Mouse (Mus musculus): ENCODE measurements around the gene Arap1.

Gene Arap1

DNA sequence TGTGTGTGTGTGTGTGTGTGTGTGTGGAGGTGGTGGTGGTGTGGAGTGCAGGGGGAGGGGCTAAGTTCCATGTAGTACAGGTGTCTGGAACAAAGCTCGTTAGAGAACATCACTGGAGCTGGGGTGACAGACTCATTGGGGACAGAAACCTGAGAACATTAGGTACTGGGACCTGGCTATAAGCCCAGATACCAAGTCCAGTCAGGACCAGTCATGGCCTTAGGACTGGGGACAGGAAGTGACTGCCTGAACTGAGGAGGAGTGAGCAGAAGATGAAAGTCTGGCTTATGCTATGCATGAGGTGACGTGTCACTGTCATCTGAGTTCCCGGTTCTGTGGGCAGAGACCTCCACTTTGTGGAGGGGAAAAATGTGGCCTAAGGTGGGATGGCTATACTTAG is 12.5 kb downstream of the Arap1 start:
- in situ Hi-C loops (cut with MboI, MseI): no loop called here

GRCm38 (mm10) chr7:101361021-101361420 is 13.2 kb downstream of the Arap1 start:
- in situ Hi-C loops (cut with MboI, MseI): no loop called here

GRCm38 (mm10) chr7:101361767-101362166 is 13.9 kb downstream of the Arap1 start:
- in situ Hi-C loops (cut with MboI, MseI): no loop called here

DNA sequence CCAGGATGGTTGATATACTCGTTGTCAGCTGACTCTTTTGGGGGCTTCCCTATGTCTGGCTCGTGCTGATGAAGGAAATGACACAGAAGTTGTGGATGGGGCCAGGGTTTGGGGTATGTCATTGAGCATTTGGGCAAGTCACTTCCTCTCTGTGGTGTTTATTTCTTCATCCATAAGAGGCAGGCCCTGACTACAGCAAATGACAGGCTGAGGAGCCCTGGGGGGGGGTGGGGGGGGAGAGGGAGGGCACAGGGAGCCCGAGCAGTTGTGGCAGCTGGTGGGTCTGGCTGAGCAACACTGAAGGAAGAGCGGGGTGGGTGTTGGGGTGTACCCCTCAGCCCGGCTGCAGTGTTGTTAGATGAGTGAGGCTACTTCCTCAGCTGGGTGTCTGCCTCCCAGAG is 14.9 kb downstream of the Arap1 start:
- in situ Hi-C loops (cut with MboI, MseI): no loop called here

- in situ Hi-C loops (cut with MboI, MseI): no loop called here
These were observed 16.0 kb downstream of the Arap1 start for GRCm38 (mm10) chr7:101363914-101364313.

GRCm38 (mm10) chr7:101367901-101368852 is 20.3 kb downstream of the Arap1 start:
- in situ Hi-C loops (cut with MboI, MseI): no loop called here

DNA sequence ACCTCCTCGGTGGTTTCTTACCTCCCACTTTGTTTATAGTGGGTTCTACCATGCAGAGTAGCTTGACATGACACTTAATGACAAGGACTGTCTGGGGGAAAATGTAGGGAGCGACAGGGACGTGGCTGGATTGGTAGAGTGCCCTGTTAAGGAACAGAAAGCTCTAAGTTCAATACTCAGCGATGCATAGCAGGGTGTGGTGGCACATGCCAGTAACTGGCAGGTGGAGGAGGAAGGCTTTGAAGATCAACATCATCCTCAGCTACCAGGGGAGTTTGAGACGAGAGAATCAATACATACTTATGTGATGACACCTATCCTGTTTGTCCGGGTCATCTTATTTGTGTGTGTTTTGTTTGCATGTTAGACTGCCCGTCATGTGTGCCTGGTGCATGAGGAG is 21.8 kb downstream of the Arap1 start:
- in situ Hi-C loops (cut with MboI, MseI): loop anchor here (10.0 kb wide), 1 partner anchor 55 kb away; the partner anchor contains the start of gene Stard10

DNA sequence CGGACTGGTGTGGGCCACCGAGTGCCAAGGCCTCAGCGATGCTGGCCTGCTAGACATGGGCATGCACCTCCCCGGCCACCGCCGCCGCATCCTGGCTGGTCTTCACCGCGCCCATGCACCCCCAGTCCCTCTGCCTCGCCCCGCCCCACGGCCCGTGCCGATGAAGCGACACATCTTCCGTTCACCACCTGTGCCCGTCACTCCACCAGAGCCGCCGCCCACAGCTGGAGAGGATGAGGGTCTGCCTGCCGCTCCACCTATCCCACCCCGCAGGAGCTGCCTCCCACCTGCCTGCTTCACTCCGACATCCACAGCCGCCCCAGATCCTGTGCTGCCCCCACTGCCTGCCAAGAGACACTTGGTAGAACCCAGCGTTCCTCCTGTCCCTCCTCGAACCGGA is 25.2 kb downstream of the Arap1 start:
- in situ Hi-C loops (cut with MboI, MseI): loop anchor here (10.0 kb wide), 1 partner anchor 58 kb away; the partner anchor contains the start of gene Stard10

DNA sequence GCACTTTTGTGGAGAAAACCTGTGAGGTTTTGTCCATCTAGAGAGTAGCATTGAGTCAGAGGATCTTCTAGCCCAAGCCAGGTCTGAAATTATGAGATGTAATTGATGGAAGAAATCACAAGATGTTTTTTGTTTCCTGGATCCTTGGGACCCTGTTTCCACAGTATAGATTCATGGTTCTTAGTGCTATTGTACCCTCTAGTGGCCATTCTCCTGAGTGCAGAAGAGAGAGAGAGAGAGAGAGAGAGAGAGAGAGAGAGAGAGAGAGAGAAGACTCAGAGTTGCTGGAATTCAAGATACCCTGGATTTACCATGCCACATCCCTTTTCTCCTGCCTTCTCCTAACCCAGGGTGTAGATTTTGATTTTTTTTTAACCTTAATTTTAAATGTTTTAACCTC is 26.3 kb downstream of the Arap1 start:
- in situ Hi-C loops (cut with MboI, MseI): loop anchor here (10.0 kb wide), 1 partner anchor 59 kb away; the partner anchor contains the start of gene Stard10

DNA sequence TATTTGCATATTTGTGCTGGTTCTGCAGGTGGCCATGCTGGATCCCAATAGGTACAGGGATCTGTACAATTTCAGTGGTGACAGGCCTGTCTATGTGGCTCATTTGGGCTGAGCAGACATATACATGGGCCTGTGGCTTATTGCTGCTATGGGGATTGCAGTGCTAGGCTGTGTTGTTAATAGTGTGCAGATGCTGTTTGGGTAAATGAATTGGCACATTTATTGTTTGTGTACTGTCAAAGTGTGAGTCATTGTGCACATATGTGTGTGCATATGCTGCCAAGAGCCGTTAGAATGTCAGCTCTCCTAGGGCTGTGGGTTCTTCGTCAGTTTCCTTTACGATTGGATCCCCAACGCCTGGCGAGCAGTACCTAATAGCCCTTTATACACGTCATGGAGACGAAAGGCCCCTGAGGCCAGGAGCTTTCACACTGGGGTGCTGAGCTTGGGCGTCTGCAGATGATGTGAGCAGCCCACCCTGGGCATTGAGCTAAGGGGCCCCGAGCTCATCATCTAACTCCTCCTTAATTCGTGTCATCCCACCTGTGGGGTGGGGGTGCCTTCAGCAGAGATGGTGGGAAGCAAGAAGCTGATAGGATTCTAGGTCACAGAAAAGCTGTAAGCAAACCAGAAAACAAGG is 29.0 kb downstream of the Arap1 start:
- in situ Hi-C loops (cut with MboI, MseI): loop anchor here (10.0 kb wide), 1 partner anchor 62 kb away; the partner anchor contains the start of gene Stard10

GRCm38 (mm10) chr7:101377741-101378262 is 29.9 kb downstream of the Arap1 start:
- in situ Hi-C loops (cut with MboI, MseI): loop anchor here (10.0 kb wide), 1 partner anchor 63 kb away; the partner anchor contains the start of gene Stard10

DNA sequence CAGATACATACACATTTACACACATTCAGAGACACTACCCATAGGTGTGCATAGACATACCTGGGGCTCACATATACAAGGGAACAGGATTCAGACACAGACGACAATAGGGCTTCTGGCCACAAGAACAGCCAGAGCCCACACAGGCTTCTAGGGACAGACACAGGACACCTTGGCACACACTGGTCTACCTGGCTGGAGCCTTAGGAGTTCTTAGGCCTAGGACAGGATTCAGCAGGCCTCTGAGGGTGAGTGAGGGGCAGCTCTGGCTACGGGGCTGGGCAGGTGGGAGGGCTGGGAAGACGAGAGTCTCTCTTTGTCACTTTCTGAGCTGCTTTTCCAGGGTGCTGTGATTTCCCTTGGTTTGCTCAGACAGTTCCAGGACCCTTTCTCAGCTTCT is 30.4 kb downstream of the Arap1 start:
- in situ Hi-C loops (cut with MboI, MseI): loop anchor here (10.0 kb wide), 1 partner anchor 63 kb away; the partner anchor contains the start of gene Stard10

DNA sequence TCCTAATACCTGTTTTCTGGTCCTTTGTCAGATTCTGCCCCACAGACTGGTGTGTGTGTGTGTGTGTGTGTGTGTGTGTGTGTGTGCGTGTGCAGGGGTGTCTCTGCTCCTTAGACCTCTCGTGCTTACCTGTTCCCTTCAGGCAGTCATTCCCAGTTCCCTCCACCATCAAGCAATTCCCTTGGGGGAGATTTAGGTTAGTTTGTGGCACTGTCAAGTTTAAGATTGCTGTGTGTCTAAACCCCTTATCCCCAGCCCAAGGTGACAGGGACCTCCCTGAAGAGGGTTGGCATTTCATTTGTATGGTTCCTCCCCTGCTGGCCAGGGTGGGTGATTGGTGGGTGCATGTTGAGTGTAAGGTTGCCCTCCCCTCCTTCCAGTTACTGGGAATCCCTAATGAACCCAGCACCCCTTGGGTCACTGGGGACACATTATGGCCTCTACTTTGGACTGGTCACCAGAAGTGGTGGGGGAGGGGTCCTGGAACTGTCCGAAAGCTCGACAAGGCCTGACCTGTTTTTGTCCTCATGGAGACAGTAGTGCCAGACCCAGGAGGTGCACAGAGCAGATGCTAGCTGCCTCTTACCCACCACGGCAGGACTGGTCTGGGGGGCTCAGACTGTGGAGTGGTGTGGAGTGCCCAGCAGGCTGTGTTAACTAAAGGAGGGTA is 31.1 kb downstream of the Arap1 start:
- in situ Hi-C loops (cut with MboI, MseI): loop anchor here (10.0 kb wide), 1 partner anchor 64 kb away; the partner anchor contains the start of gene Stard10

- in situ Hi-C loops (cut with MboI, MseI): loop anchor here (10.0 kb wide), 1 partner anchor 65 kb away; the partner anchor contains the start of gene Stard10
These were observed 31.9 kb downstream of the Arap1 start for GRCm38 (mm10) chr7:101379732-101380131.

DNA sequence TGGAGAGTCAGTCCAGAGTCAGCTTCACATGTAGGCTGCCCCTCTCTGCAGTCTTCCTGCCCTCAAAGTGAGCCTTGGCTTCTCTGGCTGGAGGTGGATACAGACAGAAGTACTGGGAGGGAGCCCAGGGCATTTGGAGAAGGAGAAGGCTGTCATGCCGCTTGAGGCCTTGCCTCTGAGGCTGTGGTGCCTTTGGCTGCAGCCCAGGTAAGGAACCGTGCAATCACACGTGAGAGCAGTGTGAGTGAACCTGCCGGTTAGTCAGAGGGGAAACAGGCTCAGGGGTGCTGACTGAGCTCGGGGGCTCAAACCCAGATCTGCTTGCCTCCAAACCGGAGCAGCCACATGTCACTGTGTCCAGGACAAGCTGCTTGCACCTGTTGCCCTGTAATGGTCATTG is 33.6 kb downstream of the Arap1 start:
- in situ Hi-C loops (cut with MboI, MseI): no loop called here

DNA sequence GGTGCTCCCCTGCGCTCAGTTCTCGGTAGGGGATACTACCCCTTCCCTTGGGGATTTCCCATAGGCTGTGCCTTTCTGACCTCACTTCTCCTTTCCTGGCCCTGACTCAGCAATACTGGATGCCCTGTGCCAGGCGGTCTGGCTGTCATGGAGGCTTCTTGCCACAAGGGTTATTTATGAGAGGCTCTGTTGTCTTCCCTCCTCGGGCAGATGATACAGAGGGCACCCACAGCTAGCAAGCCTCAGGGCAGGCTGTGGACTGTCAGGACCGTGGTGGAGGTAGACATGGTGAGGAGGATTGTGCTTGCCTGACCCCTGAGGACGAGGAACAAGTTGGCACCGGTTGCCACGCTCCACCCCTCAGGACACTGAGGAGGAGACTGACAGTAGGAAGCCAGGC is 34.5 kb downstream of the Arap1 start:
- in situ Hi-C loops (cut with MboI, MseI): no loop called here

DNA sequence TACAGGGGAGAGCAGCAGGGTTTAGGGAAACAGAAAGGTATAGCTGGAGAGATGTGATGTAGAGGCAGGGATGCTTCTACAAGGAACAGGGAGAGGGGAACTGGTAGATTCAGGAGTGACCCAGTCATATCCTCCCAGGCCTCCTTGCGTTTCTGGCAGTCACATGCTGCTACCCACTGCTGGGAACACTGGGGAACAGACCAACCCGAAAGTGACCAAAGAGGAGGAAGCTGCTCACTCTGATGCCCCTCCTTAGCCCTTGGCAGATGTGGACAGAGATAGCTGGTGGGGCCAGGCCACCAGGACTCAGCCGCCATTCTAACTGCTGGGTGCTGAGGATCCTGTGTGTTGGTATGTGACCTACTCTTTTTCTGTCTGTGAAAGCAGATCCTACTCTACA is 35.9 kb downstream of the Arap1 start:
- in situ Hi-C loops (cut with MboI, MseI): no loop called here

- in situ Hi-C loops (cut with MboI, MseI): no loop called here
These were observed 37.1 kb downstream of the Arap1 start for GRCm38 (mm10) chr7:101384931-101385330.

GRCm38 (mm10) chr7:101385331-101385733 is 37.5 kb downstream of the Arap1 start:
- in situ Hi-C loops (cut with MboI, MseI): no loop called here

- in situ Hi-C loops (cut with MboI, MseI): no loop called here
These were observed 38.1 kb downstream of the Arap1 start for GRCm38 (mm10) chr7:101385866-101386452.

- in situ Hi-C loops (cut with MboI, MseI): no loop called here
These were observed 41.4 kb downstream of the Arap1 start for GRCm38 (mm10) chr7:101389256-101389655.
